In genomic region chr10:53398540-53398902, GRCm38 (mm10) we compare ENCODE assay signal across 8 mouse cellular contexts. TPM values are rescaled to one million over a fixed set of nuclear protein-coding genes. Genes with fewer than 3 reads are reported as not detected.
DNase-seq lines count a peak whose midpoint lies in the region; ATAC-seq and TF ChIP-seq lines count a peak whose summit lies in the region.

No protein-coding gene starts in this region.

- TF ChIP-seq POLR2A in embryonic fibroblast, embryonic 13.5 days (IDR thresholded peaks at IDR 0.05; ENCODE audit: low read depth, low read length), result no peak

- H3K4me2 ChIP-seq in heart, embryonic 16.5 days (ENCODE audit: low read depth, low read length), result peak overlapping the region; percentile 55
- H3K4me2 ChIP-seq in limb, embryonic 13.5 days (replicated peaks), result peak overlapping the region; percentile 59
- H3K4me2 ChIP-seq in midbrain, embryonic 11.5 days, result peak overlapping the region; percentile 36

- H3K27ac ChIP-seq in embryonic fibroblast, embryonic 13.5 days (ENCODE audit: insufficient read depth, low read length), result 0 out of 2 replicates have a peak overlapping the region, but pooled peaks have one; percentile 0
- peak overlapping the region; percentile 79 for H3K27ac ChIP-seq in heart, embryonic 16.5 days (ENCODE audit: low read length)
- peak overlapping the region; percentile 88 for H3K27ac ChIP-seq in limb, embryonic 13.5 days
- peak overlapping the region; percentile 20; the same call in 1 of the 2 replicates for H3K27ac ChIP-seq in midbrain, embryonic 11.5 days (ENCODE audit: low read depth, low read length)

- peaks cover 8% of the 10 kb centered on the region for H3K4me1 ChIP-seq in embryonic fibroblast, embryonic 13.5 days (ENCODE audit: control insufficient read depth, insufficient read depth, low read length)
- H3K4me1 ChIP-seq in heart, embryonic 16.5 days (ENCODE audit: control insufficient read depth, insufficient read depth, low read length), result peaks cover 19% of the 10 kb centered on the region
- H3K4me1 ChIP-seq in limb, embryonic 13.5 days, result peaks cover 29% of the 10 kb centered on the region
- peaks cover 4% of the 10 kb centered on the region; the same call in 1 of the 2 replicates for H3K4me1 ChIP-seq in midbrain, embryonic 11.5 days (ENCODE audit: control insufficient read depth, insufficient read depth, low read length)

- H3K36me3 ChIP-seq in heart, embryonic 16.5 days (ENCODE audit: control insufficient read depth, insufficient read depth), result no peaks in the 10 kb centered on the region
- H3K36me3 ChIP-seq in limb, embryonic 13.5 days, result no peaks in the 10 kb centered on the region
- H3K36me3 ChIP-seq in midbrain, embryonic 11.5 days (ENCODE audit: control insufficient read depth, insufficient read depth, low read length), result no peaks in the 10 kb centered on the region

- H3K9me3 ChIP-seq in heart, embryonic 16.5 days (replicated peaks; ENCODE audit: control insufficient read depth, low read length), result no peaks in the 10 kb centered on the region
- no peaks in the 10 kb centered on the region for H3K9me3 ChIP-seq in limb, embryonic 13.5 days
- H3K9me3 ChIP-seq in midbrain, embryonic 11.5 days (ENCODE audit: control insufficient read depth, low read length), result no peaks in the 10 kb centered on the region

- no peak overlapping the region for H3K4me3 ChIP-seq in embryonic fibroblast, embryonic 13.5 days (ENCODE audit: insufficient read depth, low read length)
- peak overlapping the region; percentile 32 for H3K4me3 ChIP-seq in heart, embryonic 16.5 days (ENCODE audit: low read length)
- peak overlapping the region; percentile 29 for H3K4me3 ChIP-seq in limb, embryonic 13.5 days
- H3K4me3 ChIP-seq in midbrain, embryonic 11.5 days (ENCODE audit: low read depth, low read length), result no peak overlapping the region

- intact Hi-C loops in left cerebral cortex, postnatal 4 days (cut with DNase I), result no loop called here
- intact Hi-C loops in left cerebral cortex, postnatal 14 days (cut with DNase I), result no loop called here

- peak; percentile 80 for ATAC-seq in heart, embryonic 16.5 days (replicated peaks; ENCODE audit: extremely low read depth, insufficient read depth, low FRiP score)
- peak; percentile 85 for ATAC-seq in limb, embryonic 13.5 days (ENCODE audit: low FRiP score, low read depth)
- peak; percentile 79 for ATAC-seq in midbrain, embryonic 11.5 days (ENCODE audit: low FRiP score)

- no peak for TF ChIP-seq CTCF in embryonic fibroblast, embryonic 13.5 days (IDR thresholded peaks at IDR 0.05; ENCODE audit: borderline replicate concordance, insufficient read depth, low read length)

- DNase-seq in left cerebral cortex, postnatal 4 days, result peak; percentile 29
- no peak for DNase-seq in left cerebral cortex, adult 8-10 months (ENCODE audit: low spot score in 2 of 2)
- DNase-seq in midbrain, embryonic 11.5 days (ENCODE audit: low spot score, missing footprints), result peak; percentile 91
- peak; percentile 10 for DNase-seq in testis, postnatal 14 days (ENCODE audit: low spot score)
- DNase-seq in left cerebral cortex, postnatal 14 days (ENCODE audit: low spot score in 2 of 2), result no peak

- H3K27me3 ChIP-seq in heart, embryonic 16.5 days (ENCODE audit: control insufficient read depth, insufficient read depth, low read length), result no peaks in the 10 kb centered on the region
- H3K27me3 ChIP-seq in limb, embryonic 13.5 days, result no peaks in the 10 kb centered on the region
- H3K27me3 ChIP-seq in midbrain, embryonic 11.5 days (ENCODE audit: control insufficient read depth, insufficient read depth, low read length), result no peaks in the 10 kb centered on the region

- H3K9ac ChIP-seq in heart, embryonic 16.5 days (ENCODE audit: low read length), result peak overlapping the region; percentile 60
- peak overlapping the region; percentile 43 for H3K9ac ChIP-seq in limb, embryonic 13.5 days
- peak overlapping the region; percentile 27 for H3K9ac ChIP-seq in midbrain, embryonic 11.5 days (ENCODE audit: low read length)

- 2% methylated on average over 9 of the region's 9 CpGs for WGBS in heart, embryonic 16.5 days
- under 1% methylated on average over 9 of the region's 9 CpGs for WGBS in limb, embryonic 13.5 days
- WGBS in midbrain, embryonic 11.5 days, result 8% methylated on average over 9 of the region's 9 CpGs

RNA-seq across cellular contexts. Expression of gene Cep85l, which starts 18.8 kb away (rescaled TPM):
- 10 to 100 TPM; 20.4 to 20.7 TPM for total RNA-seq in left cerebral cortex, postnatal 4 days (2021)
- 10 to 100 TPM; 18.3 to 23.7 (median 20.7) TPM for total RNA-seq in left cerebral cortex, adult 8-10 months (2022)
- polyA plus RNA-seq in embryonic fibroblast, embryonic 13.5 days (2011; ENCODE audit: insufficient read length, low read depth, missing spikeins), result 6.9 and 11.1 TPM in 2 replicates
- 4.7 and 5.1 TPM in 2 replicates for polyA plus RNA-seq in heart, embryonic 16.5 days (2015; fragmentation: Nextera tagmentation; extraction: Ambion mirVana)
- polyA plus RNA-seq in limb, embryonic 13.5 days (2015; fragmentation: Nextera tagmentation; extraction: Ambion mirVana), result 7.6 and 8.5 TPM in 2 replicates
- polyA plus RNA-seq in midbrain, embryonic 11.5 days (2014; fragmentation: Nextera tagmentation; extraction: Ambion mirVana), result 3.8 and 4.4 TPM in 2 replicates
- total RNA-seq in left cerebral cortex, postnatal 14 days (2021), result 10 to 100 TPM; 16.0 to 17.0 TPM

Comparison
In these comparisons a context has a peak if more than half of its experiments do, and no peak if none do; other contexts are left out.
1. DNase-seq: peak in left cerebral cortex, postnatal 4 days (single experiment), midbrain, embryonic 11.5 days (single experiment) and testis, postnatal 14 days (single experiment); none in left cerebral cortex, adult 8-10 months (0 of 2) and left cerebral cortex, postnatal 14 days (0 of 2).
2. H3K27ac ChIP-seq: peak in every context shown above with its lines; median percentile 88 in limb, embryonic 13.5 days; 79 in heart, embryonic 16.5 days; 20 in midbrain, embryonic 11.5 days; 0 in embryonic fibroblast, embryonic 13.5 days.
3. H3K4me3 ChIP-seq: peak in heart, embryonic 16.5 days (single experiment) and limb, embryonic 13.5 days (single experiment); none in embryonic fibroblast, embryonic 13.5 days (single experiment) and midbrain, embryonic 11.5 days (single experiment).
4. Peak in every context shown above with its lines, with median percentiles within 50 percentile points of each other: ATAC-seq, H3K4me2 ChIP-seq and H3K9ac ChIP-seq.